Mouse (Mus musculus): ENCODE measurements around the gene Dclk1. TPM values are rescaled to one million over a fixed set of nuclear protein-coding genes. Genes with fewer than 3 reads are reported as not detected.

Dclk1 gene
- total RNA-seq, 2 experiments from 2014 or later: not detected

- ATAC-seq (replicated peaks; ENCODE audit: low FRiP score, poor library complexity, severe bottlenecking): no peak
Observed at GRCm38 (mm10) chr3:55378591-55378990, 136.4 kb downstream of the Dclk1 start.

GRCm38 (mm10) chr3:55380471-55380870 lies 138.3 kb downstream of the Dclk1 start:
- ATAC-seq (replicated peaks; ENCODE audit: low FRiP score, poor library complexity, severe bottlenecking): no peak

GRCm38 (mm10) chr3:55392605-55393004 lies 150.4 kb downstream of the Dclk1 start:
- ATAC-seq (replicated peaks; ENCODE audit: low FRiP score, poor library complexity, severe bottlenecking): no peak

GRCm38 (mm10) chr3:55393549-55393948 lies 151.4 kb downstream of the Dclk1 start:
- ATAC-seq (replicated peaks; ENCODE audit: low FRiP score, poor library complexity, severe bottlenecking): no peak

- no peak for ATAC-seq (replicated peaks; ENCODE audit: low FRiP score, poor library complexity, severe bottlenecking)
Observed at GRCm38 (mm10) chr3:55396792-55397191, 154.6 kb downstream of the Dclk1 start.

GRCm38 (mm10) chr3:55397752-55398693 lies 155.9 kb downstream of the Dclk1 start:
- ATAC-seq (replicated peaks; ENCODE audit: low FRiP score, poor library complexity, severe bottlenecking): no peak

- no peak for ATAC-seq (replicated peaks; ENCODE audit: low FRiP score, poor library complexity, severe bottlenecking)
Observed at GRCm38 (mm10) chr3:55401236-55401635, 159.1 kb downstream of the Dclk1 start.

GRCm38 (mm10) chr3:55404751-55405150 lies 162.6 kb downstream of the Dclk1 start:
- no peak for ATAC-seq (replicated peaks; ENCODE audit: low FRiP score, poor library complexity, severe bottlenecking)

- no peak for ATAC-seq (replicated peaks; ENCODE audit: low FRiP score, poor library complexity, severe bottlenecking)
Observed at GRCm38 (mm10) chr3:55406616-55407015, 164.5 kb downstream of the Dclk1 start.

GRCm38 (mm10) chr3:55411547-55411946 lies 169.4 kb downstream of the Dclk1 start:
- ATAC-seq (replicated peaks; ENCODE audit: low FRiP score, poor library complexity, severe bottlenecking): no peak

GRCm38 (mm10) chr3:55415527-55415950 lies 173.4 kb downstream of the Dclk1 start:
- ATAC-seq (replicated peaks; ENCODE audit: low FRiP score, poor library complexity, severe bottlenecking): no peak

GRCm38 (mm10) chr3:55418845-55419244 lies 176.7 kb downstream of the Dclk1 start:
- ATAC-seq (replicated peaks; ENCODE audit: low FRiP score, poor library complexity, severe bottlenecking): no peak

GRCm38 (mm10) chr3:55419334-55419733 lies 177.2 kb downstream of the Dclk1 start:
- ATAC-seq (replicated peaks; ENCODE audit: low FRiP score, poor library complexity, severe bottlenecking): no peak

- ATAC-seq (replicated peaks; ENCODE audit: low FRiP score, poor library complexity, severe bottlenecking): no peak
Observed at GRCm38 (mm10) chr3:55420436-55421083, 178.4 kb downstream of the Dclk1 start.

GRCm38 (mm10) chr3:55423640-55424397 lies 181.7 kb downstream of the Dclk1 start:
- no peak for ATAC-seq (replicated peaks; ENCODE audit: low FRiP score, poor library complexity, severe bottlenecking)

GRCm38 (mm10) chr3:55430022-55430549 lies 187.9 kb downstream of the Dclk1 start:
- ATAC-seq (replicated peaks; ENCODE audit: low FRiP score, poor library complexity, severe bottlenecking): no peak

GRCm38 (mm10) chr3:55431223-55431622 lies 189.1 kb downstream of the Dclk1 start:
- no peak for ATAC-seq (replicated peaks; ENCODE audit: low FRiP score, poor library complexity, severe bottlenecking)

GRCm38 (mm10) chr3:55434276-55434675 lies 192.1 kb downstream of the Dclk1 start:
- no peak for ATAC-seq (replicated peaks; ENCODE audit: low FRiP score, poor library complexity, severe bottlenecking)

- ATAC-seq (replicated peaks; ENCODE audit: low FRiP score, poor library complexity, severe bottlenecking): no peak
Observed at GRCm38 (mm10) chr3:55438824-55439446, 196.8 kb downstream of the Dclk1 start.

- ATAC-seq (replicated peaks; ENCODE audit: low FRiP score, poor library complexity, severe bottlenecking): no peak
Observed at GRCm38 (mm10) chr3:55440342-55440741, 198.2 kb downstream of the Dclk1 start.

Measured in erythroid progenitor cell, adult 5-6 weeks (primary cell).